Mouse (Mus musculus) C2C12 (cell line): ENCODE data around the gene Sart3.

Experiments
- CEBPB ChIP-seq: IDR thresholded peaks from one replicate; pipeline ENCODE4 v1.6.1; 2011; ENCODE audit warnings: low read depth, mild to moderate bottlenecking, control low read depth, moderate library complexity
- CTCF ChIP-seq: IDR thresholded peaks from one replicate; pipeline ENCODE4 v1.5.1; 2011; ENCODE audit not compliant: control insufficient read depth, insufficient read depth, insufficient read length
- USF1 ChIP-seq: IDR thresholded peaks from one replicate; pipeline ENCODE4 v1.6.1; 2011; ENCODE audit warnings: low read depth, mild to moderate bottlenecking, control low read depth, moderate library complexity

DNA sequence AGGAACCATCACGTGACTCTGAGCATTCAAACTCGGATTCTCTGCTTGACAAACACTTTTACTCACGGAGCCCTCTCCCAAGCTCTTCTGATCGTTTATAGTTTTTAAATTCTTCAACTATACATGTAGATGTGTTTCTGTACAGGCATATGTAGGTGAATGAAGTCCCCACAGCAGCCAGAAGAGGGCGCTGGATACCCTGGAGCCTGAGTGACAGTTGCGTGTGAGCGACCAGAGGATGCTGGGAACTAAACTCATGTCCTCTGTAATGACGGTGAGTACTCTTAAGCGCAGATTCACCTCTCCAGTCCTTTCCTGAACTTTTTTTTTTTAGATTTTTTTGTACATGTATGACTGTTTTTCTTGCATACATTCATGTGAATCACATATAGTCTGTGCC lies 41.3 kb upstream of the Sart3 start:
- TF ChIP-seq CTCF, result no peak
- TF ChIP-seq USF1, result peak; percentile 31
- no peak for TF ChIP-seq CEBPB
